Mouse (Mus musculus) forebrain, embryonic 16.5 days (tissue): ENCODE data around the gene Duoxa1. TPM values are rescaled to one million over a fixed set of nuclear protein-coding genes. Genes with fewer than 3 reads are reported as not detected.

Experiments
- ATAC-seq: fragments of 200-750 bp; cut with Nextera tagmentation; 2 replicates; pipeline ENCODE4 v1.8.0; 2017; ENCODE audit warnings: mild to moderate bottlenecking, moderate library complexity
- H3K27ac ChIP-seq: fragments of 300-500 bp; sonication (generic); 2 replicates; pipeline ENCODE4 v1.5.1; 2014; ENCODE audit warnings: low read length, control low read depth
- H3K27me3 ChIP-seq: fragments of 300-500 bp; sonication (generic); replicated peaks from 2 replicates; pipeline ENCODE4 v1.6.1; 2014; ENCODE audit warnings: low read length; ENCODE audit not compliant: control insufficient read depth, insufficient read depth
- H3K36me3 ChIP-seq: fragments of 300-500 bp; sonication (generic); 2 replicates; pipeline ENCODE4 v1.6.1; 2014; ENCODE audit not compliant: control insufficient read depth, insufficient read depth
- H3K4me1 ChIP-seq: fragments of 300-500 bp; sonication (generic); replicated peaks from 2 replicates; pipeline ENCODE4 v1.6.1; 2014; ENCODE audit warnings: low read length; ENCODE audit not compliant: control insufficient read depth, insufficient read depth
- H3K4me2 ChIP-seq: fragments of 300-500 bp; sonication (generic); 2 replicates; pipeline ENCODE4 v1.6.1; 2014; ENCODE audit warnings: mild to moderate bottlenecking, low read length, control low read depth
- H3K4me3 ChIP-seq: fragments of 300-500 bp; sonication (generic); replicated peaks from 2 replicates; pipeline ENCODE4 v1.5.1; 2014; ENCODE audit warnings: mild to moderate bottlenecking, low read length, control low read depth
- H3K9ac ChIP-seq: fragments of 300-500 bp; sonication (generic); replicated peaks from 2 replicates; pipeline ENCODE4 v1.6.1; 2014; ENCODE audit warnings: low read depth, low read length, control low read depth
- H3K9me3 ChIP-seq: fragments of 300-500 bp; sonication (generic); 2 replicates; pipeline ENCODE4 v1.6.1; 2016; ENCODE audit warnings: low read length; ENCODE audit not compliant: control insufficient read depth
- WGBS: fragments of 180-500 bp; shearing (Covaris S2); extraction: QIAGEN DNeasy Blood & Tissue Kit; methylation state at CpG from one replicate; pipeline ENCODE4 v1.1.7; 2014; 5-methylcytosine and 5-hydroxymethylcytosine counted together
- polyA plus RNA-seq: library from polyadenylated mRNA; unstranded; fragments of >200 nt; fragmentation: Nextera tagmentation; extraction: Ambion mirVana; gene quantifications from 2 replicates; pipeline ENCODE4 v1.2.1, GENCODE M21; 2015

Gene Duoxa1
- polyA plus RNA-seq, 1 experiment from 2014 or later, result not detected

- Histone ChIP-seq H3K9ac (no peak overlapping the region), H3K27me3 (peaks cover 30% of the 10 kb centered on the region), H3K36me3 (no peaks in the 10 kb centered on the region), H3K27ac (no peak overlapping the region), H3K9me3 (no peaks in the 10 kb centered on the region), H3K4me3 (peak overlapping the region; percentile 14; the same call in 1 of the 2 replicates), H3K4me1 (peaks cover 8% of the 10 kb centered on the region), H3K4me2 (peak overlapping the region; percentile 35)
- WGBS, result 2% methylated on average over 27 of the region's 27 CpGs
- ATAC-seq, result peak; percentile 57
These were observed 660 bp downstream of the Duoxa1 start for GRCm38 (mm10) chr2:122312722-122313417.

GRCm38 (mm10) chr2:122311561-122311960 lies 2.0 kb downstream of the Duoxa1 start:
- Histone ChIP-seq H3K9ac (no peak overlapping the region), H3K36me3 (no peaks in the 10 kb centered on the region), H3K4me2 (no peak overlapping the region), H3K9me3 (no peaks in the 10 kb centered on the region), H3K4me1 (peaks cover 8% of the 10 kb centered on the region), H3K27me3 (peaks cover 33% of the 10 kb centered on the region), H3K4me3 (no peak overlapping the region), H3K27ac (no peak overlapping the region)
- ATAC-seq, result no peak
- 21% methylated on average over 2 of the region's 2 CpGs for WGBS

GRCm38 (mm10) chr2:122309647-122310046 lies 3.9 kb downstream of the Duoxa1 start:
- Histone ChIP-seq H3K4me1 (peaks cover 8% of the 10 kb centered on the region), H3K4me2 (no peak overlapping the region)
- no peak for ATAC-seq

DNA sequence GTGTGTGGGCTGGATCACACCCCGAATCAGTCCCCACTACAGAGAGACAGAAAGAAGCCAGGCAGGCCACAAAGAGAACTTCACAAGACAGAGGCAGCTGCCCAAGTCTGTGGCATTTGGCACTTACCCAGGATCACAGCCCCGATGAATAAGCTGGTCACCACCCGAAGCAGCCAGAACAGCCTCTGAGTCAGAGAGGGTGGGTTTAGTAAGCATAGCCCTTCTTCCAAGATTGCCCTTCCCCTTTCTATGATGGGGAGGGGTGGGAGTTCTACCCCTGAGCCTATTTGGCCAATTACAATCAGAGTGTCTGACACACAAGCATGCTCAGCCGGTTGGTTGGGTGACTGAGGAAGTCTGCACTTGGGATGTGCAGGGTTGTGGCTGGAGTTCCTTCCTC lies 7.3 kb downstream of the Duoxa1 start:
- Histone ChIP-seq H3K27ac (no peak overlapping the region), H3K9ac (no peak overlapping the region), H3K4me2 (no peak overlapping the region), H3K36me3 (no peaks in the 10 kb centered on the region), H3K4me3 (no peak overlapping the region), H3K9me3 (no peaks in the 10 kb centered on the region), H3K27me3 (peaks cover 32% of the 10 kb centered on the region), H3K4me1 (peaks cover 11% of the 10 kb centered on the region)
- ATAC-seq, result 0 out of 2 replicates have a peak, but pooled peaks have one; percentile 13
- WGBS, result 44% methylated on average over 4 of the region's 4 CpGs

More at GRCm38 (mm10) chr2:122309647-122310046, 3.9 kb downstream of the Duoxa1 start:
- no peaks in the 10 kb centered on the region for H3K9me3 ChIP-seq
- H3K4me3 ChIP-seq, result no peak overlapping the region
- H3K36me3 ChIP-seq, result no peaks in the 10 kb centered on the region
- no peak overlapping the region for H3K9ac ChIP-seq
- 41% methylated on average over 3 of the region's 3 CpGs for WGBS
- no peak overlapping the region for H3K27ac ChIP-seq
- peaks cover 34% of the 10 kb centered on the region for H3K27me3 ChIP-seq

DNA sequence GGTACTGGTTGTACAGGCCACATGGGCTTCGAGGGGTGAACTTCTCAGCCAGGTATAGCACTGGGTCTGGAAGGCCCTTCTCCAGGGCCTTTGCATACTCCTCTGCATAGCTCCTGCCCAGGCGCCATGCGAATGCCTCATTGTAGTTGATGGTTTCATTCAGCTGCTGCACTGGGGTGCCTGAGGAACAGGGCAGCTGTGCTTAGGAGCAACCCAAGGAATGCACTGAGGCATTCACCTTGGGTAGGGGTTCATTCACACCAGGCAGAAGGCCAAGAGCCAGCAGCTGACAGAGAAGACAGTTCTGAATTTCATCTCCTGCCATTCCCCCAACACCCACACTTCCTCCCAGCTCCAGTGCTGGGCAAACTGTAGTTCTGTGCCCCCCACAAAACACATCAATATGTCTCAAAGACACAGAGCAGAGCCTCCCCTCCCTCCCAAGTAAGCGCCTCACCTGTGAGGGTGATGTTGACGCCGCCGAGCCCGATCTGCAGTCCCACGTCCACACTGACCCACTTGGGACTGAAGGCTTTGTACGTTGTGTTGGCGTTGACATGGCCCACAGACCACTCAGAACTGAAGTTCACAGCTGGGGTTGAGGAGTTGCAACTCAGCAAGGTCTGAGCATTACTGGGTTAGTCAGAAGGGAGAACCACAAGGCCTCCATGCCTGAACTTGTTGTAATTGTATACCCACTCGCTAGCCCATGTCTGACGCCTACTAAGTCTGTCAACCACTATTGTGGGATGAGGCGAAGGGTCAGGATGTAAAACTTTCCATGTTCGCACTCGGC lies 8.2 kb downstream of the Duoxa1 start:
- WGBS, result 86% methylated on average over 16 of the region's 16 CpGs
- H3K27me3 ChIP-seq, result peaks cover 39% of the 10 kb centered on the region
- no peak overlapping the region for H3K27ac ChIP-seq

DNA sequence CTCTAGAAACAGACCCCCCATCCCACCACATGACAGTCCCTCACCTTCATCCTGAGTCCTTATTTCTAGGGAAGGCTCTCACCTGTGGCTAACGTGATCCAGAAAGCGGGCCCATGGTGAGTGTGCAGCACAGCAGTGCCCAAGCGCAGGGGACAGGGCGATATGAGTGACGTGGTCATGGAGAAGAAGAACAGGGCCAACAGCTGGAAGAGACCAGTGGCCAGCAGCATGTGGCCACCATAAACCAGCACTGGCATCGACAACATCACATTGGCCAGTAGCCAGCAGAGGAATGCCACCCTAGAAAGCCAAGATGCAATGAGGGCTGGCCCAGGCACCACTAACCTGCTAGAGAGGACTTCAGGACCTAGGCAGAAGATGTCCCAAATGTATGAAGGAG lies 9.0 kb downstream of the Duoxa1 start:
- no peak overlapping the region for H3K27ac ChIP-seq
- no peak overlapping the region for H3K9ac ChIP-seq
- no peaks in the 10 kb centered on the region for H3K36me3 ChIP-seq
- H3K4me3 ChIP-seq, result no peak overlapping the region
- H3K9me3 ChIP-seq, result no peaks in the 10 kb centered on the region
- peaks cover 17% of the 10 kb centered on the region for H3K4me1 ChIP-seq
- ATAC-seq, result no peak
- H3K27me3 ChIP-seq, result peaks cover 47% of the 10 kb centered on the region
- WGBS, result 88% methylated on average over 6 of the region's 6 CpGs
- no peak overlapping the region for H3K4me2 ChIP-seq

More for the DNA sequence above, 8.2 kb downstream of the Duoxa1 start:
- no peaks in the 10 kb centered on the region for H3K9me3 ChIP-seq
- no peak for ATAC-seq
- H3K4me3 ChIP-seq, result no peak overlapping the region
- H3K4me2 ChIP-seq, result no peak overlapping the region
- peaks cover 17% of the 10 kb centered on the region for H3K4me1 ChIP-seq
- no peaks in the 10 kb centered on the region for H3K36me3 ChIP-seq
- H3K9ac ChIP-seq, result no peak overlapping the region

GRCm38 (mm10) chr2:122302574-122303241 lies 10.8 kb downstream of the Duoxa1 start:
- H3K4me1 ChIP-seq, result peaks cover 30% of the 10 kb centered on the region
- WGBS, result 12% methylated on average over 9 of the region's 9 CpGs
- H3K4me2 ChIP-seq, result no peak overlapping the region; the same call in 1 of the 2 replicates
- H3K27ac ChIP-seq, result no peak overlapping the region
- ATAC-seq, result peak; percentile 66
- H3K36me3 ChIP-seq, result no peaks in the 10 kb centered on the region
- H3K4me3 ChIP-seq, result no peak overlapping the region
- no peaks in the 10 kb centered on the region for H3K9me3 ChIP-seq
- peaks cover 47% of the 10 kb centered on the region for H3K27me3 ChIP-seq
- H3K9ac ChIP-seq, result no peak overlapping the region

DNA sequence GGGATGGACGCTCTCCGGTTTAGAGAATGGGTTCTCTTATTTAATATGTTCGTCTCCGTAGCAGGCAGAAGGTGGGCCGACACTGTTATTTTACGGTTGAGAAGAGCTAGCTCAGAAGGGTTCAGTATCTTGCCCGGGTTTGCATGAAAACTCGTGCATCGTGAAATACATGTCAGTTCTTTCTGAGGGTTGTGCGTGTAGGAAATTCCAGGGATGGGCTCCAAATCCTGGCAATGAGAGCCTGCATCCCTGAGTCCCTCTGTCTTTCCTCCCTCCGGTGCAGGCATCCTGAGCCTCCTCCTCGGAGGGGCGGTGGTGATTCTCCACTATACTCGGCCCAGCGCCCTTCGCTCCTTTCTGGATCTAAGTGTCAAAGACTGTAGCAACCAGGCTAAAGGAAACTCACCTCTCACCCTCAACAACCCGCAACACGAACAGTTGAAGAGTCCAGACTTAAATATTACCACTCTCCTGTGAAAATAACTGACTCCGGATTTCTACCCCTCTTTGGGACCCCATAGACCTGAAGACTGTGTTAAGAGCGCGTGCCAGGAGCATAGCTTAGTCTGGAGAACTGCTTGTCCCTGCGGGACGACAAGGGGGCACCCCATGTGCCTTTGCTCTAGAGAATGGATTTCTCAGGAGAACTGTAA lies 11.5 kb downstream of the Duoxa1 start:
- WGBS, result 4% methylated on average over 23 of the region's 23 CpGs
- H3K4me2 ChIP-seq, result peak overlapping the region; percentile 87
- H3K9me3 ChIP-seq, result no peaks in the 10 kb centered on the region
- peak overlapping the region; percentile 54 for H3K9ac ChIP-seq
- no peaks in the 10 kb centered on the region for H3K36me3 ChIP-seq
- H3K27ac ChIP-seq, result no peak overlapping the region
- H3K27me3 ChIP-seq, result peaks cover 53% of the 10 kb centered on the region
- 0 out of 2 replicates have a peak, but pooled peaks have one; percentile 5 for ATAC-seq
- H3K4me3 ChIP-seq, result peak overlapping the region; percentile 53
- H3K4me1 ChIP-seq, result peaks cover 37% of the 10 kb centered on the region
